Mouse (Mus musculus): Measurements from ENCODE around the gene Obscn.

Obscn gene

GRCm38 (mm10) chr11:59068433-59068832 is 67.8 kb downstream of the Obscn start:
- no peak for DNase-seq (ENCODE audit: extremely low spot score, low read depth, low spot score)

- DNase-seq (ENCODE audit: extremely low spot score, low read depth, low spot score), result no peak
Observed at GRCm38 (mm10) chr11:59067921-59068320, 68.3 kb downstream of the Obscn start.

GRCm38 (mm10) chr11:59058025-59058424 is 78.2 kb downstream of the Obscn start:
- DNase-seq (ENCODE audit: extremely low spot score, low read depth, low spot score), result no peak

- DNase-seq (ENCODE audit: extremely low spot score, low read depth, low spot score), result no peak
Observed at GRCm38 (mm10) chr11:59051031-59051430, 85.2 kb downstream of the Obscn start.

- no peak for DNase-seq (ENCODE audit: extremely low spot score, low read depth, low spot score)
Observed at GRCm38 (mm10) chr11:59044703-59045330, 91.4 kb downstream of the Obscn start.

GRCm38 (mm10) chr11:59029003-59029402 is 107.2 kb downstream of the Obscn start:
- no peak for DNase-seq (ENCODE audit: extremely low spot score, low read depth, low spot score)

- DNase-seq (ENCODE audit: extremely low spot score, low read depth, low spot score), result no peak
Observed at GRCm38 (mm10) chr11:59026411-59026810, 109.8 kb downstream of the Obscn start.

GRCm38 (mm10) chr11:59015052-59015451 is 121.2 kb downstream of the Obscn start:
- no peak for DNase-seq (ENCODE audit: extremely low spot score, low read depth, low spot score)

- no peak for DNase-seq (ENCODE audit: extremely low spot score, low read depth, low spot score)
Observed at GRCm38 (mm10) chr11:59002327-59003079, 133.7 kb downstream of the Obscn start.

GRCm38 (mm10) chr11:59000635-59001034 is 135.6 kb downstream of the Obscn start:
- no peak for DNase-seq (ENCODE audit: extremely low spot score, low read depth, low spot score)

GRCm38 (mm10) chr11:58999830-59000229 is 136.4 kb downstream of the Obscn start:
- DNase-seq (ENCODE audit: extremely low spot score, low read depth, low spot score), result no peak

- no peak for DNase-seq (ENCODE audit: extremely low spot score, low read depth, low spot score)
Observed at GRCm38 (mm10) chr11:58999158-58999557, 137.0 kb downstream of the Obscn start.

GRCm38 (mm10) chr11:58997541-58997940 is 138.7 kb downstream of the Obscn start:
- DNase-seq (ENCODE audit: extremely low spot score, low read depth, low spot score), result no peak

GRCm38 (mm10) chr11:58995807-58996370 is 140.3 kb downstream of the Obscn start:
- DNase-seq (ENCODE audit: extremely low spot score, low read depth, low spot score), result no peak

GRCm38 (mm10) chr11:58995061-58995806 is 141.0 kb downstream of the Obscn start:
- DNase-seq (ENCODE audit: extremely low spot score, low read depth, low spot score), result no peak

- DNase-seq (ENCODE audit: extremely low spot score, low read depth, low spot score), result no peak
Observed at GRCm38 (mm10) chr11:58994337-58994826, 141.8 kb downstream of the Obscn start.

GRCm38 (mm10) chr11:58993091-58993670 is 143.0 kb downstream of the Obscn start:
- no peak for DNase-seq (ENCODE audit: extremely low spot score, low read depth, low spot score)

GRCm38 (mm10) chr11:58991911-58992310 is 144.3 kb downstream of the Obscn start:
- no peak for DNase-seq (ENCODE audit: extremely low spot score, low read depth, low spot score)

GRCm38 (mm10) chr11:58990794-58991193 is 145.4 kb downstream of the Obscn start:
- no peak for DNase-seq (ENCODE audit: extremely low spot score, low read depth, low spot score)

- DNase-seq (ENCODE audit: extremely low spot score, low read depth, low spot score), result no peak
Observed at GRCm38 (mm10) chr11:58990141-58990540, 146.1 kb downstream of the Obscn start.

GRCm38 (mm10) chr11:58989166-58989565 is 147.0 kb downstream of the Obscn start:
- DNase-seq (ENCODE audit: extremely low spot score, low read depth, low spot score), result no peak
